Mouse (Mus musculus) erythroblast, embryonic 14.5 days (primary cell): ENCODE results near the gene Siah2.

Experiments
- GATA1 ChIP-seq: IDR thresholded peaks from 2 replicates; pipeline ENCODE4 v1.6.1; 2012; ENCODE audit warnings: low read length, inconsistent platforms, mixed read lengths
- TAL1 ChIP-seq: IDR thresholded peaks from 3 replicates; pipeline ENCODE4 v1.6.1; 2012; ENCODE audit warnings: low read length, inconsistent platforms, mixed read lengths

- TF ChIP-seq GATA1 (no peak), TAL1 (no peak)
Observed at GRCm38 (mm10) chr3:58673295-58673694, 18.9 kb downstream of the Siah2 start.
